Mouse (Mus musculus) left cerebral cortex, postnatal 4 days (tissue): ENCODE results near the gene 4931440F15Rik. TPM values are rescaled to one million over a fixed set of nuclear protein-coding genes. Genes with fewer than 3 reads are reported as not detected.
"Not testable (repeated sequence)": the region's sequence is repeated elsewhere in the genome, so short reads cannot be mapped to it uniquely, and the experiment has no call there.

ENCODE experiments used
- DNase-seq: peaks from one replicate; pipeline ENCODE4 v3.0.0-alpha.2; 2022
- intact Hi-C: fragments of 180-260 bp; cut with DNase I; formaldehyde crosslinking; loops from one replicate; pipeline ENCODE4 v1.15.1; 2025
- total RNA-seq, 2 experiments: library from RNA; stranded (reverse); gene quantifications; 2 replicates each; pipeline ENCODE4 v1.2.3; 2021

The 4931440F15Rik gene
- total RNA-seq: 1 to 10 TPM; 2.5 to 2.7 TPM

DNA sequence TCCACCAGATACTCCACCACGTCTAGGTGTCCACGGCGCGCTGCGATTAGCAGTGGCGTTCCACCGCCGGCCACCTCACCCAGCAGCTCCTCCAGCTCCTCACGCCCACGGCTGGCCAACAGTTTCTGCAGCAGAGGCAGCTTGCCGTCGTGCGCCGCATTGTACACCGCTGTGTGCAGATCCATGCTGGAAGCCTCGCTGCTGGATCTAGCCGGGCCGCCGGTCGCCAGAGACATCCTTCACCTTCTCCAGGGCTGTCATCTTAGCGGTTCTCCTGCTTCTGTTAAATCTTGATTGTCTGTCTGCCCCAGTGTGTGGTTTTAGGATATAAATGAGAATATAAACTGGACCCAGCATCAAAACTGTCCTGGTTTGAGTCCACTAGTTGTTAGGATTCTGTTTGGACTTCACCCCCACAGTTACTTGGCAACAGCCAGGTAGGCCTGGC, at the start of gene 4931440F15Rik:
Gene 4931440F15Rik (minus strand): TSS at position 398 of the 448 bp plus-strand sequence.
- DNase-seq, intact Hi-C loops: not testable (repeated sequence)

DNA sequence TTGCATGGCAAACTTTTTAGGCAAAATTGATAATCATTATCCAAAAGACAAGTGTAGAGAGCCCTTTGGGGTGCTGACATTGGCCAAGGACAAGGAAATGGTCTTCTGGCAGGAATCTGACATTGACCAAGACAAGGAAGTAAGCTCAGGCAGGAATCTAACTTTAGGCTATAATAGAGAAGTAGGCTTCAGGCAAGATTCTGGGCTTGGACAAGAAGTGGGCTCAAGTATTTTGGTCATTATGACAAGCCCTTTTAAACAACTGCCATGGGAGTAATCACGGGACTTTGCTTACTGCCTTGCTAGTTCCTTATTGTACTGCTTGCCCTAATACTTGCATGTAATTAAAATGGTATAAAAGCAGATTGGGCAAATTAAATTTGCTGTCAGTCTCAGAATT, 49.3 kb upstream of the 4931440F15Rik start:
- DNase-seq: not testable (repeated sequence)
- intact Hi-C loops: loop anchor here (10.0 kb wide), 1 partner anchor 150 kb away; no protein-coding TSS in a partner anchor

DNA sequence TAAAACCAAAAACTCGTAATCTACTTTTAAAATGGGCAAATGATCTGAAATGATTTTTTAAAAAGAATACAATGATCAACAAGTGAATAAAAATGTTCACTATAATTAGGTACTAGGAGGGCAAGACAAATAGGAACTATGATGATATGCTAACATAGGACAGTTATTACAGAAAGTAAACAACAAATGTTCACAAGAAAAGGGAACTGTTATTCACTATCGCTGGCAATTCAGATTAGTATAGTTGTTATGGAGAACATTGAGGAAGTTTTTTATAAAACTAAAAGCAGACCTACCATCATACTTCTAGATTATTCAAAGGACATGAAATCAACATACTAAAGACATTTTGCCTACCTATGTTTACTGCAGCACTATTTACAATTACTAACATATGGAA, 44.7 kb upstream of the 4931440F15Rik start:
- intact Hi-C loops: loop anchor here (10.0 kb wide), 1 partner anchor 145 kb away; no protein-coding TSS in a partner anchor
- DNase-seq: no peak

DNA sequence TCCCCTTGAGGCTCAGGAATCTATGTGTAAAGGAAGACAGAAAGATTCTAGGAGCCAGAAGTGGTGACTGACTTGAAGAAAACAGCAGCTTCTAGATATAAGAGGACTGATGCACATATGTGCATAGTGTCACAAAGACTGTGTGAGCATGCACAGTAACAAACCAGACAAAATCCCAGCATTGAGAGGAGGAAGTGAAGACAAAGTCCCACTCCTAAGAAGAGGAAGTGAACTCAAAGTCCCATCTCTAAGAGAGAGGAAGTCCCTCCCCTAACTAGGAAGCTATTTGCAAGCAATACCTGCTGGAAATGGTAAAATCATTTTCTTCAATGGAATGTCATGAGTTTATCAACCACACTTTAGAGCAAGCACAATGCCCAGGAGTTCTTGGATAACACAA, 38.8 kb upstream of the 4931440F15Rik start:
- DNase-seq: no peak
- intact Hi-C loops: no loop called here

DNA sequence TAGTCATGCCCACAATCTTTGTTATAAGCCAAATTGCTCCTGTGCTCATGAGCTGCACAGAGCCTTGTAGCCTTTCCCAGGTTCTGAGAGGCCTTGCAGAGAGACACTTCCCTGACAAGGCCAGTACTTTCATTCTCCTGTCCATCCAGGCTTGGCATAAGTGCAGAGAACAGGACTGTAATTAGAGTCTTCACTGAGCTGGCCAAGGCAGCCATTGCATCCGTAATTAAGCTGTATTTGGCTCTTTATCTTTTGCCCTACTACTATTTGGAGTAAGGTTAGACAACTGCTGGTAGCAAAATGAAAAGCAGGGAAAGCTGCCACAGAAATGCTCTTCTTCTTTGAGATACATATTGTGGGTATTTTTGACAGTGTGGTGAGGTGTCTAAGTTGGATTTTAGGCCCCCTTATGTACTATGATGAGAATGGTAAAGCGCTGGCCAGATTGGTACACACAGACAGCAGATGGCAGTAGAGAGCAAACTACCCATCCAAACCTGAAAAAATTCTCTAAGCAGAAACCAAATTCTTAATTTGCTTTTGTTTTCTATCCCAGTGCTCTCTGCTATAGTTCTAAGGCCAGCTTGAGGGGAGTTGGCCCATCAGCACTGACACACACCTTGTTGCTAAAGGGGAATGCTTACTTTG, 36.4 kb upstream of the 4931440F15Rik start:
- peak; percentile 25 for DNase-seq
- intact Hi-C loops: no loop called here

DNA sequence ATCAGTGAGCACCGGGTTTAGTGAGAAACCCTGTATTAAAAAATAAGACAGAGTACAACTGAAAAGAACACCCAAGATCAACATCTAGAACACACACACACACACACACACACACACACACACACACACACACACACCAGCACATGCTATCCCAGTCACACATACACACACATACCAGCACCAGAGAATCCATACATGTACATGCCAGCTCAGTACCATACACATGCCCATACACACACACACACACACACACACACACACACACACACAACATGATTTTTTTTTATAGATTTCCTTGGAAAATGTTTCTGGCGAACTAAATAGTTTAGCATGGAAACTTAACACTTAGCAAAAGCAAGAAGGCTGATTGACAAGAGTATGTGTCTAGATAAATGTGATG, 35.6 kb upstream of the 4931440F15Rik start:
- intact Hi-C loops: no loop called here
- DNase-seq: no peak

DNA sequence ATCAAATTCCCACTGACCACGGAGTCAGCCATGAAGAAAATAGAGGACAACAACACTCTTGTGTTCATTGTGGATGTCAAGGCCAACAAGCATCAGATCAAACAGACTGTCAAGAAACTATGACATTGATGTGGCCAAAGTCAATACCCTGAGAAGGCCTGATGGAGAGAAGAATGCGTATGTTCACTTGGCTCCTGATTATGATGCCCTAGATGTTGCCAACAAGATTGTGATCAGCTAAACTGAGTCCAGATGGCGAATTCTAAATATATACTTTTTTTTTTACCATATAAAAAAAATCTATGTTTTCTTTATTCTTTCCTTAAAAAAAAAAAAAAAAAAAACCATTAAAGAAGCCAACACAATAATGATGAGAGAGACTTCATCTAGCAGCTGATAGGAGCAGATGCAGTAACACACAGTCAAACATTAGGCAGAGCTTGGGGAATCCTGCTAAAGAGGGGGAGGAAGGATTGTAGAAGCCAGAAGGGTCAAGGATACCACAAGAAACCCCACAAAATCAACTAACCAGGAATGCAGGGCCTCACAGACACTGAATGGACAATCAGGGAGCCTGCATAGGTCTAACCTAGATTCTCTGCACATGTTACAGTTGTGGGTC, 15.2 kb upstream of the 4931440F15Rik start:
- intact Hi-C loops: no loop called here
- DNase-seq: no peak

DNA sequence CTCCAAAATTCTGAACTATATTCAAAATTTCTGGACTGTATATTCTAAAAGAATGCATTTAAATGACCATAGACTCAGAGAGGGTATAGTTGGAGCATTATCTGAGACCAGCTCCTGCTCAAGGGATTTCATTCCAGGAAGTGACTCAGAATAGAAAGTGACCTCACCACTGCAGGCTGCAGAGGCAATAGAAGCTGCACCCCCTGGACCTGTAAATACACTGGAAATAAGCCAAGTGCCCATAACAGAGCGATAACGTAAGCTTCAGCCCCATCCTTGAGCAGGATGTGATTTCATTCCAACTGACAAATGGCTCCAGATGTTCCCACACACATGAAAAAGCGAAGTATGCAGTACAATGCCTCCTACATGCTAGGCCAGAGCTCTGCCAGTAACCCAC, 14.3 kb upstream of the 4931440F15Rik start:
- intact Hi-C loops: no loop called here
- DNase-seq: no peak

DNA sequence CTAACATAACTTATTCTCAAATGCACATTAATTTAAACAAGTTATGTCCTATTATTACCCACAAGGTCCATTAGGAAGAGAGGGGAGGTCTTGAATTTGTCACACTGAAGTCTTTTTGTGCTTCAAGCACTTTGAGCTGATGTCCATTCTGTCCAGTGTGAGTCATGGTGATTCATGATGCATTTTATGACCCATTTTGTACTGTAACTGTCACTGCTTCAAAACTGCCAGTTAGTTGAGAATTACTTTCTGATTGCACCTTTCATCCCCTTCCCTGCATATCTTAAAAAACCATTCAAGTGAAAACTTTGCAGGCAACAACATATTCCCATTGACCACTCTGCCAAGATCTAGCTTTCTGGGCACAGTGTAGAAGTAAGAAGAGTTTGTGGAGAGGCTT, 11.6 kb upstream of the 4931440F15Rik start:
- DNase-seq: no peak
- intact Hi-C loops: no loop called here

DNA sequence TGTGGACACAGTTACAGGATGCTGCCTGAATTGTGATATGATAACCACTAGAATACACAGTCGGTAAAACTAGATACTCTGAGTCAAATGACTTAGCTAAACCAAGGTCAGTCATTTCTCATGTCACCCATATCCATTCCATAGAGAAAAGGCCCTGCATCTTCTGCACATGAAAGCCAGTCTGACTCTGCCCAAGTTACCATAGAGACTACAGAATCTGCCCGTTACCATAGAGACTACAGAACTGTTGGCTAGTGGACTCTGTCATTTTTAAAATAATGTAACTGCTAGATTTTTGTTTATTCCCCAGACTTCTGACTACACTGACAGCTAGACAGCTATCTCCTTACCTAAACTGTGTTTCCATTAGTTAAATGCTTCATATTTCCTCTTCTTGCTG, 2.3 kb upstream of the 4931440F15Rik start:
- DNase-seq: no peak

DNA sequence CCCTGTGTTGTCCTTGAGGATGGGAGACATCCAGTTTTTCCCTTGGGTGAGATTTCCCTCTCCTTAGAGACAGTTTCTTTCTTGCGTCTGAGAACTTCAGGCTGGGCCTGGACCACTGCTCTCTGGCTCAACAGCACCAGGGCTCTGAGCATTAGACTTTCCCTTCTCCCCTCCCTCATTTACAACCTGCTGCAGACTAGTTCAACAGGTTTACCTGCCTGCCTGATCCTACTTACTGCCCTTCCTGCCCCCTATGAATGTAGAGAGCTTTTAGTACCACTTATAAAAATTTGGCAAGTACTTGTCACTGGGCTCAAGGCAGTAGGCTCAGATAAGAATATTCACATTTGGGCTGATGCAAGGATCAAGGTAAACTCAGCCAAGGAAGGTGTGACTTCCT, 533 bp upstream of the 4931440F15Rik start:
- intact Hi-C loops: no loop called here
- no peak for DNase-seq

More for the DNA sequence above, 2.3 kb upstream of the 4931440F15Rik start:
- intact Hi-C loops: no loop called here

DNA sequence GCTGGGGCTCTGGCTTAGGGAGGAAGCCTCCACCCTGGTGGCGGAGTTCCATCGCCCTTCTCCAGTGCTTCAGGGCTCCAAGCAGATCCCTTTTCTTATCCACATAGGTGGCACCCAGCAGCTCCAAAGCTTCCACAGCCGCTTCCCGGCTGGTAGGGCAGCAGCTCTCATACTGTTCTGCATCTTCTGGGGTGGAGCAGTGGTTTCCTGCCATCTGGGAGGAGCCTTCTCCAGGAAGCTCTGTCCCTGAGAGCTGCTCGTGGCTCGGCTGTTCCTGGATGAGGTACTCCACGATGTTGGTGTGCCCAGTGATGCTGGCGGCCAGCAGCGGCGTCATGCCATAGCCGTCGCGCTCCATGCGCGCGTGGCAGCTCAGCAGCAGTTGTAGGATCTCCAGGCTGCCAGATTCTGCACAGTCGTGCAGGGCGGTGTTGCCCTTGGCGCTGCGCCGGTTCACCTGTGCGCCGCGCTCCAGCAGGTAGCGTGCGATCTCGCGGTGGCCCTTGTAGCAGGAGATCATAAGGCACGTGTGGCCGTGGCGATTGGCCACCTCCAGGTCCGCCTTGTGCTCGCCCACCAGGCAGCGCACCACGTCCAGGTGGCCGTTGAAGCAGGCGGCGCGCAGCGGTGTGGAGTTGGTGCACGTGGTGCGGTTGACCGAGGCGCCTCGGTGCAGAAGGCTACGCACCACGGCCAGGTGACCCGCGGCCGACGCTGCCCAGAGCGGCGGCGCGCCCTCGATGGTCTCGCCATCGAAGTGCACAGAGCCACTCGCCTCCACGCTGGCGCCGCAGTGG, 796 bp downstream of the 4931440F15Rik start:
- intact Hi-C loops, DNase-seq: not testable (repeated sequence)

DNA sequence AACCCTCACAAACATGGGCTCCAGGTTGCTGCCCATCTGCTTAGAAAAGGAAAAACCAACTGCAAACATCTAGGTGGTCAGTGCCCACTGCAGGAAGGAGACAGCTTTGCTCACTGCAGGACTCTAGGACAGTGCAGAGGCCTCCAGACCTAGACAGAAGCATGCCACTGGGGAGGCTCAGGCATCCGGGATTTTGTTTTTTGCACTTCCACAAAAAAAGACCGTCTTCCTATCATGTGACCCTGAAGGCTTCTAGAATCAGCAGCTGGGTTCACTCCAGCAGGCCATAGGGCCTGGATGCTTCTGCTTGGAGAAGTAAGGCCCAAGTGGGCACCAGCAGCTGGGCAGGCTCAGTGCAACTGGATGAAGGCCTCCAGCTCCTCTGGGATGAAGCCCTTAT, 2.3 kb downstream of the 4931440F15Rik start:
- intact Hi-C loops: no loop called here
- DNase-seq: no peak

DNA sequence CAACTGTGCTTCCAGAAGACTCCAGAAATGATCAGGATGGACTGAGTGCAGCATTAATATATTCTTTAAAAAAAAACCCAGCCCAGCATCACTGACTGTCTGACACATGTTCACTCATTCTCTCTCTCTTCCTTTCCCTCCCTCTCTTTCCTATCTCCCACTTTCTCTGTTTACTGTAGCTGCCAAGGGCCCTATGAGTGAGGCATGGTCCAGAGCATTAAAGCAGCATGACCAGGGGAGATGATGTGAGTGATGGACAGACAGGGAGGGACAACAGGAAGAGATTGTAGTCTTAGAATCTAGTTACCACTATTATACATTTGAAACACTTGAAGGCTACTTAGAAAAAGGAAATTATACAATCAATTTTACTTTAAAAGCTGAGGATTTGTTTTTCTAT, 9.8 kb downstream of the 4931440F15Rik start:
- intact Hi-C loops: no loop called here
- DNase-seq: no peak

DNA sequence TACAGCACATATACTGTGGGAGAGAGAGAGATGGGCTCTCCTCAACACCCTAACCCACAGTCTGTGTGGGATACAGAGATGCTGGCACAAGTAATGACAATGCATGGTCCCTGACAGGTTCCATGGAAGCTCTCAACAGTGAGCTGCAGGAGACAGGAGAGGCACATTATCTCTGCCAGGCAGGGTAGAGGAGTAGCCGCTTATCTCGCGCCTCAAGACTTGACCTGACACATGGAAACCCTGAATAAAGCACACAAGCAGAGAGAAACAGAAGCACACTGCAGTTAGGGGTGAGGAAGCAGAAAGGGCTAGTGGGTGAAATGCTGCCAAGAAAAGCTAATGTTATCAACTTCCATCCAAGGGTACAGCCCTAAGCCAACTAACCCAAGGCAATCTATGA, 10.2 kb downstream of the 4931440F15Rik start:
- intact Hi-C loops: no loop called here

DNA sequence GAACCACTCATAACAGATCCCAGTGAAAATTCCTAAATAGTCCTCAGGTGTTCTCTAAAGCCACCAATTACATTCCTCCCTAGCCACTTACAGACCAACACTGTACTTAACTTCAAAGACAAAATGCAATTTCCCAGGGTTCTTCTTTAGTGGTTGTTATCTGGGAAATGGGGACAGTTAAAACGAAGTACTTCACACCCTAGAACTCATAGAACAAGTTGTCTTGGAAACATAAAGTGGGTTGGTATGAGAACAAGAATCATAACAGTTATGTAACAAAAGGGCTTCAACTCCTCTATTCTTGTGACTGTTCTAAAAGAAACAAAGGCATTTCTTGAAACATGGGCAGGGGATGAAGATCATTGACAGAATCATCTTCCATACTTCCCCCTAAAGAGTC, 12.2 kb downstream of the 4931440F15Rik start:
- intact Hi-C loops: no loop called here
- DNase-seq: no peak

More for the DNA sequence above, 10.2 kb downstream of the 4931440F15Rik start:
- DNase-seq: no peak

DNA sequence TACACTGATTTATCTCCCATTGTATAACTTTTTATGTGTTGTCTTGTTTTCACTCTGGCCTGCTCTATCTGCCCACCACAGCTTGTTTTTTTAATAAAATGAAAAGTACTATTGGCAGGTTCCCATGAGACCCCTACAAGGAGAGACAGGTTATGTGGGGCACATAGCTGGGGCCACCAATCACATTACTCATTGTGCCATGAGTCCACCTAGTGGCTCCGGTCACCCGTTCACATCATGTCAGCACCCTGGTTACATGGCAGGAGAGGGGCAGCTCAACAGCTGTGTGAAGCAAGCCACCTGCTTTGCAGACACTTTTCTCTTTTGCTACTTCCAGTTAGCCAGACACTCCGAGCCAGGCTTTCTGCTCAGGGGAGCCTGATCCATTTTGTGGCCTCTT, 13.0 kb downstream of the 4931440F15Rik start:
- intact Hi-C loops: no loop called here
- DNase-seq: no peak

DNA sequence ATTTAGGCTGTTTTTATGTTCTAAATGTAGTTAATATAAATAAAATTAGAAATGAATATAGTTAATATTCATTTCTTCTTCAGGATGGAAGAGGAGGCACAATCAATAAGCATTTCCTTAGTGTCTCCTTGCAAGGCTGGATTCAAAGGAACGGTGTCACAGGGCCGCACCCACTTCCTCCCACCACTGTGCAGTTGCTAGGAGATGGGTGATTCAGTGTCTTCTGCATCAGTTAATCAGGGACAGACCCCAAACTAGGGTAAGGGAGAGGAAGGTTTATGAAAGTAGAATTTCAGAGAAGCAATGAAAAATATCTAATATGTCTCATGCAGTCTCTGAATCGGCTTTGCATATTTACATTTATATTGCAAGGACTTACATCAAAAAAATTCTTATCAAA, 15.1 kb downstream of the 4931440F15Rik start:
- DNase-seq: no peak
- intact Hi-C loops: no loop called here

DNA sequence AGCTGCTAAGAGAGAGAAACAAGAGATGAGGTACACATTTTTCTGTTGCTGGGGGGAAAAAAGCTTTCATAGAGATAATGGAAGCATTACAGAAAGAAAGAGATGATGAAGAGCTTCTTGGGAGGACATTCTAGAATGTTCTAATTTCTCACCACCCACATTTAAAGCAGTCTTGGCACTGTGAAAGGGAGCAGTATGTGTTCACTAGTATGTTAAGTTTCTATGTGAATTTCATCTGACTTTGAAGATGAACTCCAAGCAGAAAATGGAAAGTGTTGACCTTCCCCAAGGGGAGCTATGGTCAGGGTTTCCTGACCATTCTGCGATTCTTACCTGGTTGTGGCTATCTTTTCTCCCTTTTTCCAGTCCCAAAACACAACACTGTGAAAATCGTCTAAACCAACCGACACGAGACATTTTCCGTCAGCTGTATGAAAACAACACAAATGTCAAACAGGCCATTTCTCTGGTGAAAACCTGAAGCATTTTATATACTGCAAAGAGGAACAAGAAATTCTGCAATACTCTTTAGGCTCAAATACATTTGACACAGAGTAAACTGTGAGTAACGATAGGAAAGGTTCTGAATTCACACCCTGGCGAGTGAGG, 16.4 kb downstream of the 4931440F15Rik start:
- no peak for DNase-seq
- intact Hi-C loops: no loop called here

DNA sequence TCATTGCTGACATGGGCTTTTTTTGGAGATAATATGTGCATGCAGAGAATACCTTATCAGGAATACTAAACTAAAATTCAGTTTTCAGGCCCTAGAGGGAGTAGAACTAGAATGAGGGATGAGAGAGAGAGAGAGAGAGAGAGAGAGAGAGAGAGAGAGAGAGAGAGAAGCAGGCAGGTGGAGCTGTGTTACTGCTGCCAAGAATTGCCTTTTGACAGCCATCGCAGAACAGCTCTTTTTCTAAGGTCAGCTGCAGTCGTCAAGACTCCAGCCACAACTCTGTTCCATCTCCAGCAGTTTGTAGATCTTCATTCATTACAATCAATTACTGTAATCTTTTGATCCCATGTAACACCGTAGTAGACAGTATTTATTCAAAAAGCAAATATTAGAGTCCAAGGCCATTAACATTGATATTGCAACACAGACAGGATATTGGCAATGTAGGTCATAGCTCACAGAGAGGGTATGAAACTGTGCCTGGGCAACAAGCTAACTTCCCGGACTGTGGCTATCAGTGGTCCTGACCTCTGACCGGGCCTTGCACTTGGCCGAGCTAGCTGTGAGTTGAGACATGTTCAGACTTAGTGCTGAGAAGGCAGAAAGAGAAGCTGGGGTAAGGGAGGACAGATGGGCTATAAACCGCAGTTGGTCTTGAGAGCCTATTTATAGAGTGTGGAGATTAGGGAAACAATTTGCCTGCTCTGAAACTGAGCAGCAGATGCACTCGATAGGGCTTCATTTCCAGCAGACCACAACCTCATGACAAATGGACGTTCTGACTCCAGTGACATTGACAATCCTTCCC, 17.1 kb downstream of the 4931440F15Rik start:
- intact Hi-C loops: no loop called here
- peak; percentile 16 for DNase-seq
